Mouse (Mus musculus) kidney, postnatal 0 days (tissue): ENCODE results near the gene Hoxa10. TPM values are rescaled to one million over a fixed set of nuclear protein-coding genes. Genes with fewer than 3 reads are reported as not detected.

ENCODE experiments used
- ATAC-seq: fragments of 200-750 bp; cut with Nextera tagmentation; replicated peaks from 2 replicates; pipeline ENCODE4 v1.8.0; 2017; ENCODE audit warnings: low read depth, moderate number of reproducible peaks, moderate TSS enrichment, moderate library complexity; ENCODE audit not compliant: low FRiP score
- DNase-seq: peaks from one replicate; pipeline ENCODE4 v3.0.0-alpha.2; 2016; ENCODE audit warnings: low spot score
- H3K27ac ChIP-seq: fragments of 300-500 bp; sonication (generic); 2 replicates; pipeline ENCODE4 v1.5.1; 2014; ENCODE audit warnings: mild to moderate bottlenecking
- H3K27me3 ChIP-seq: fragments of 300-500 bp; sonication (generic); 2 replicates; pipeline ENCODE4 v1.6.1; 2014; ENCODE audit warnings: low read length, mixed read lengths; ENCODE audit not compliant: insufficient read depth
- H3K36me3 ChIP-seq: fragments of 300-500 bp; sonication (generic); 2 replicates; pipeline ENCODE4 v1.6.1; 2014; ENCODE audit warnings: low read length, mixed read lengths; ENCODE audit not compliant: insufficient read depth
- H3K4me1 ChIP-seq: fragments of 300-500 bp; sonication (generic); replicated peaks from 2 replicates; pipeline ENCODE4 v1.6.1; 2014; ENCODE audit warnings: antibody characterized with exemption, low read length, mixed read lengths; ENCODE audit not compliant: insufficient read depth
- H3K4me2 ChIP-seq: fragments of 300-500 bp; sonication (generic); 2 replicates; pipeline ENCODE4 v1.6.1; 2014; ENCODE audit warnings: mild to moderate bottlenecking, low read length, moderate library complexity, mixed read lengths
- H3K4me3 ChIP-seq: fragments of 300-500 bp; sonication (generic); replicated peaks from 2 replicates; pipeline ENCODE4 v1.5.1; 2014; ENCODE audit warnings: low read depth, low read length
- H3K9ac ChIP-seq: fragments of 300-500 bp; sonication (generic); 2 replicates; pipeline ENCODE4 v1.6.1; 2014; ENCODE audit warnings: low read depth, low read length
- H3K9me3 ChIP-seq: fragments of 300-500 bp; sonication (generic); replicated peaks from 2 replicates; pipeline ENCODE4 v1.6.1; 2016; ENCODE audit warnings: low read length, inconsistent platforms, mixed read lengths
- CTCF ChIP-seq: IDR thresholded peaks from 2 replicates; pipeline ENCODE4 v1.5.1; 2016; ENCODE audit warnings: antibody characterized with exemption, low read depth, mild to moderate bottlenecking, moderate library complexity
- WGBS: fragments of 180-500 bp; shearing (Covaris S2); extraction: QIAGEN DNeasy Blood & Tissue Kit; methylation state at CpG from one replicate; pipeline ENCODE4 v1.1.7; 2014; 5-methylcytosine and 5-hydroxymethylcytosine counted together
- polyA plus RNA-seq: library from polyadenylated mRNA; unstranded; fragments of >200 nt; fragmentation: Nextera tagmentation; extraction: Ambion mirVana; gene quantifications from 2 replicates; pipeline ENCODE4 v1.2.1, GENCODE M21; 2015

The Hoxa10 gene
- polyA plus RNA-seq, 1 experiment from 2014 or later = 183 TPM

- Histone ChIP-seq H3K27ac (peak overlapping the region; percentile 88), H3K4me2 (peak overlapping the region; percentile 90), H3K36me3 (no peaks in the 10 kb centered on the region), H3K4me3 (peak overlapping the region; percentile 72), H3K27me3 (no peaks in the 10 kb centered on the region), H3K9me3 (no peaks in the 10 kb centered on the region), H3K4me1 (peaks cover 22% of the 10 kb centered on the region), H3K9ac (peak overlapping the region; percentile 93)
- DNase-seq (no peak), ATAC-seq (peak; percentile 25)
- no peak for TF ChIP-seq CTCF
- WGBS = under 1% methylated on average over 69 of the region's 71 CpGs
These were observed 4.5 kb upstream of the Hoxa10 start for GRCm38 (mm10) chr6:52245040-52245756.

GRCm38 (mm10) chr6:52244471-52245039 is 3.9 kb upstream of the Hoxa10 start:
- ATAC-seq (no peak), DNase-seq (no peak)
- no peaks in the 10 kb centered on the region for H3K27me3 ChIP-seq
- 4% methylated on average over 23 of the region's 23 CpGs for WGBS
- H3K36me3 ChIP-seq = no peaks in the 10 kb centered on the region
- peaks cover 19% of the 10 kb centered on the region for H3K4me1 ChIP-seq
- H3K9me3 ChIP-seq = no peaks in the 10 kb centered on the region
- peak overlapping the region; percentile 72 for H3K4me3 ChIP-seq
- no peak for TF ChIP-seq CTCF
- peak overlapping the region; percentile 93 for H3K9ac ChIP-seq
- H3K27ac ChIP-seq = peak overlapping the region; percentile 88
- peak overlapping the region; percentile 90 for H3K4me2 ChIP-seq

GRCm38 (mm10) chr6:52243681-52244121 is 3.0 kb upstream of the Hoxa10 start:
- H3K9ac ChIP-seq = peak overlapping the region; percentile 93
- H3K4me2 ChIP-seq = peak overlapping the region; percentile 90
- H3K27ac ChIP-seq = peak overlapping the region; percentile 88
- H3K27me3 ChIP-seq = no peaks in the 10 kb centered on the region
- H3K36me3 ChIP-seq = no peaks in the 10 kb centered on the region
- DNase-seq = no peak
- H3K9me3 ChIP-seq = no peaks in the 10 kb centered on the region
- H3K4me1 ChIP-seq = peaks cover 17% of the 10 kb centered on the region
- H3K4me3 ChIP-seq = peak overlapping the region; percentile 72
- no peak for TF ChIP-seq CTCF
- no peak for ATAC-seq
- 10% methylated on average over 12 of the region's 12 CpGs for WGBS

GRCm38 (mm10) chr6:52242801-52243332 is 2.2 kb upstream of the Hoxa10 start:
- Histone ChIP-seq H3K9me3 (no peaks in the 10 kb centered on the region), H3K36me3 (no peaks in the 10 kb centered on the region), H3K9ac (peak overlapping the region; percentile 93), H3K4me3 (peak overlapping the region; percentile 72), H3K27ac (peak overlapping the region; percentile 88), H3K4me1 (peaks cover 11% of the 10 kb centered on the region), H3K27me3 (no peaks in the 10 kb centered on the region), H3K4me2 (peak overlapping the region; percentile 90)
- WGBS = 20% methylated on average over 4 of the region's 4 CpGs
- ATAC-seq (no peak), DNase-seq (peak; percentile 86)
- TF ChIP-seq CTCF = 0 out of 2 replicates have a peak, but pooled peaks have one; percentile 26

- DNase-seq (no peak), ATAC-seq (no peak)
- Histone ChIP-seq H3K4me2 (peak overlapping the region; percentile 92), H3K27me3 (no peaks in the 10 kb centered on the region), H3K27ac (peak overlapping the region; percentile 97), H3K36me3 (no peaks in the 10 kb centered on the region), H3K4me1 (peaks cover 13% of the 10 kb centered on the region), H3K9ac (peak overlapping the region; percentile 98), H3K9me3 (no peaks in the 10 kb centered on the region), H3K4me3 (peak overlapping the region; percentile 85)
- TF ChIP-seq CTCF = no peak
- WGBS = 11% methylated on average over 9 of the region's 9 CpGs
These were observed 457 bp upstream of the Hoxa10 start for GRCm38 (mm10) chr6:52241001-52241621.
